Mouse (Mus musculus) liver, postnatal 0 days (tissue): ENCODE measurements around the gene Nr1d1.

Experiments
- CTCF ChIP-seq: sonication (generic); IDR thresholded peaks from 2 replicates; pipeline ENCODE4 v1.5.1; 2016; ENCODE audit warnings: antibody characterized with exemption, low read depth
- EP300 ChIP-seq: IDR thresholded peaks from 2 replicates; pipeline ENCODE4 v1.6.1; 2016; ENCODE audit warnings: antibody characterized with exemption, low read depth, mild to moderate bottlenecking

DNA sequence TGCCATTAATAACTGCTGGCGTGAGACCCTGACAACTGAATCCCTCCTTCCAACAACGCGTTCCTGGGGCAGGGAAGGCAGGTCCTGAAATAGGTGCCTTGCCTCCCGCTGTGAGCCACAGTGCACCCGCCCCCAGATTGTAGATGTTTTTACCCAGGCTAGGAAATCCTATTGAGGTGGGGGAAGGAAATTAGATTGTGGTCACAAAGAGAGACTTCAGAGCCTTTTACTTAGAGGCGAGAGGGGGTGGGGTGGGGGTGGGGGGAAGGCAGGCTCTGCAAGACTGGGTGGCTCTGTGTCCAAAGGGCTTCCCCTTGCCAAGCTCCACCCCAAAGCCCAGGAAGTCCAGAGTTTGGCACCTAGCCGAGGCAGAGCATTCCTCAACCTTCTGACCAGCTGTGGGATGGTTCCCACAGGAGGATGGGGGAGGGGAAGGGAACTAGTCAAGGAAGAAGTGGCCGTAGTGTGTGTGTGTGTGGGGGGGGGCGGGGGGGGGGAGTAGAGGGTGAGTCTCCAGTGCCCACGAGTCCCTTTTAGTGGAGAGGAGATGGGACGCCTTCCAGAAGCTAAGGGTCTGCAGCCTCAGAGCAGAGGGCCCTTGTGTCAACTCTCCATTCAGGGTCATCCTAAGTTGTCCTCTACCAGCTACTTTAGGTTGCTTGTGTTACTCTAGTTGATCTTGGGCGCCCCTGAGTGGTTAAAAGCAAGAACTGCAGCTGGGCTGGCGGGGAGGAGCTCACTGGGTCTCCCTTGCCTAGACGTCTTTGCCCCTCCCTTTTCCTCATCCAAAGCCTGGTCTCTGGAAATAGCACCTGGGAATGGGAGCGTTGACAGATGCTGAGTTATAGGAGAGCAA, 11.5 kb upstream of the Nr1d1 start:
- no peak; the same call in 1 of the 2 replicates for TF ChIP-seq EP300
- TF ChIP-seq CTCF = peak; percentile 94
